Mouse (Mus musculus): ENCODE measurements around the gene Macrod2.

- no peak for TF ChIP-seq EP300 (IDR thresholded peaks at IDR 0.05; ENCODE audit: low read depth)
- TF ChIP-seq CTCF (IDR thresholded peaks at IDR 0.05; ENCODE audit: low read depth): no peak
Observed at GRCm38 (mm10) chr2:142344021-142344420, 1948.9 kb downstream of the Macrod2 start.
